Mouse (Mus musculus) cerebellum, adult 9-10 months (tissue): ENCODE data around the gene Ngp.

Experiments
- DNase-seq: peaks from one replicate; pipeline ENCODE4 v3.0.0; 2022

Gene Ngp

GRCm38 (mm10) chr9:110436041-110436440 is 16.5 kb downstream of the Ngp start:
- DNase-seq = no peak

- no peak for DNase-seq
Measured at GRCm38 (mm10) chr9:110440049-110440448, 20.5 kb downstream of the Ngp start.

- DNase-seq = no peak
Measured at GRCm38 (mm10) chr9:110440559-110440958, 21.0 kb downstream of the Ngp start.

- no peak for DNase-seq
Measured at GRCm38 (mm10) chr9:110448356-110448755, 28.8 kb downstream of the Ngp start.

DNA sequence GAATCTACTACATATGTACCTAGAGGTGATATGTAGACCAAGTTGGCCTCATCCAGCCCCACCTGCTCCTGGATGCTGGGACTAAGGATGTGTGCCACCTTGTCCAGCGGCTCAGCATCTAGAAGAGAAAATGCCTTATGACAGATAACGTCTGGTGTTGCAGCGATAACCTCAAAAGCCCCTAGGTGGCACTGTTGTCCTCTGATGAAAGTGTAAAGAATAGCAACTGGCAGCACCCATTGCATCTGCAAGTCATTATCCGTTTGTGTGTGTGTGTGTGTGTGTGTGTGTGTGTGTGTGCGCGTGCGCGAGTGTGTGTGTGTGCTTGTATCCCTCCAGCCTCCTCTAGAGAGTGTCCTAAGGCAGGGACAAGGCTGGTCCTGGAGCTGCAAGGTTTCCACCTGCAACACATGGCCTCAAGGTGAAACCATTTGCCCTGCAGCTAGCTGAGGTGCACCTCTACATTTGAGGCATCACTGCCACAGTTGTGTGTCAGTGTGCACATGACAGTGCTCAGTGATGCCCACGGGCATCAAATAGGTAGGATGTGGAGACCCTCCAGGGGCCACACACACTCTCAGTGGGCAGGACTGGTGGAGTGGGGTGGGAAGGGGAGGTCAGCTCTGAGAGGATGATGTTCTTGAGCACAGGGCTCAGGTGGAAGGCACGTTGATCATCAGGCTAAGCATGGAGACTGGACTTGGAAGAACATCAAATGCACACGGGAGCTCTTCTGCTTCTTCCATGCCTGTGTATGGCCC is 29.5 kb downstream of the Ngp start:
- peak; percentile 78 for DNase-seq

DNA sequence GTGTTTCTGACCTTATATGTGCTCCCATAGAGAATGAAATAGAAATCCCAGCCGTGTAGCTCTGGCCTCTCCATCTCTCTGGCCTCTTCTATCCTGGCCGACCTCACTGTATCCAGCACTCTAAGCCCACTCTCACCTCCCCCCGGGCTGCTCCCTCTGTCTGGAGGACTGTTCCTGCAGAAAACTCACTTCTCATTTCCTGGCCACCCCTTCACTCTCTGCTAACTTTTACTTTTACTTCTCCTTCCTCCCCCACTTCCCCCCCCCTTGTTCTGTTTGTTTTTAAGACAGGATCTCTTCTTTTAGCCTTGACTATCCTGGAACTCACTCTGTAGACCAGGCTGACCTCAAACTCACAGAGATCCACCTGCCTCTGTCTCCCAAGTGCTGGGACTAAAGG is 33.0 kb downstream of the Ngp start:
- no peak for DNase-seq

- DNase-seq = no peak
Measured at GRCm38 (mm10) chr9:110457926-110458325, 38.4 kb downstream of the Ngp start.

GRCm38 (mm10) chr9:110459145-110459727 is 39.7 kb downstream of the Ngp start:
- no peak for DNase-seq

GRCm38 (mm10) chr9:110460884-110461815 is 41.6 kb downstream of the Ngp start:
- DNase-seq = no peak

- DNase-seq = no peak
Measured at GRCm38 (mm10) chr9:110462321-110462720, 42.8 kb downstream of the Ngp start.

DNA sequence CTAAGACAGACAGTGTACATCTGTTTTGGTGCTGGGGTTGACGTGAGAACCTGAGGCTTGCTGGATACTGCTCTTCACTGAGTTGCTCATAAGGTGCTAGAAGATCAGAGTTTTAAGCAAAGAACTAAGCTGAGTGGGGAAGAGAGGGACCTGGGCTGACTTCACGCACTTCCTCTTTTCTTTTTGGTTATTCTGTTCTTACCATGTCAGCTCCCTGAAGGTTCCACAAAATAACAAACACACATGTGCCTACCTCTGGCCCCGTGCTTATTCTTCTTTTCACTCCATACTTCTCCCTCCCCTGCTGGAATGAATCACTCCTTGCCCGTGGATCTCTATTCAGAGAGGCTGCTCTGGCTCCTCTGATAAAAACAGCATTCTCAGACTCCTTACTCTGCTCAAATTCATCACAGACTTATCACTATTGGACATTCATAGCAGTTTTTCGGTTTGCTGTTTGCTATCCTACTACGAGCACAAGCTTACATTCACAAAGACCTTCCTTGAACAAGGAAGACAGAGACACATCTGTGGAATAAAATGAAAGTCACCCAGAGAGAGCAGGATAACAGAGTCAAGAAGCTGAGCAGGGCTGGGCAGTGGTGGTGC is 44.5 kb downstream of the Ngp start:
- no peak for DNase-seq

- DNase-seq = no peak
Measured at GRCm38 (mm10) chr9:110465336-110465735, 45.8 kb downstream of the Ngp start.

- DNase-seq = no peak
Measured at GRCm38 (mm10) chr9:110466179-110466578, 46.6 kb downstream of the Ngp start.
